Mouse (Mus musculus) G1E (cell line): ENCODE results near the gene Tbl2. TPM values are rescaled to one million over a fixed set of nuclear protein-coding genes. Genes with fewer than 3 reads are reported as not detected.

ENCODE experiments used
- ATAC-seq: 2 replicates; pipeline ENCODE4 v1.8.0; 2016; ENCODE audit warnings: mild to moderate bottlenecking; ENCODE audit not compliant: insufficient number of reproducible peaks, poor library complexity, low FRiP score, severe bottlenecking; ENCODE audit errors: extremely low read depth
- DNase-seq: peaks from one replicate; pipeline ENCODE4 v3.0.0; 2012; ENCODE audit warnings: low spot score
- H3K27me3 ChIP-seq: 2 replicates; pipeline ENCODE4 v1.6.1; 2012; ENCODE audit warnings: mild to moderate bottlenecking, low read length, inconsistent platforms; ENCODE audit not compliant: insufficient read depth
- H3K36me3 ChIP-seq: replicated peaks from 2 replicates; pipeline ENCODE3; 2012; ENCODE audit warnings: mild to moderate bottlenecking, inconsistent platforms
- H3K4me1 ChIP-seq: 2 replicates; pipeline ENCODE4 v1.6.1; 2012; ENCODE audit warnings: low read depth, low read length, inconsistent platforms, mixed read lengths; ENCODE audit not compliant: insufficient read depth
- H3K4me3 ChIP-seq: 2 replicates; pipeline ENCODE4 v1.5.1; 2012; ENCODE audit warnings: low read depth, mild to moderate bottlenecking, inconsistent platforms, low read length, moderate library complexity, mixed read lengths
- H3K9me3 ChIP-seq: replicated peaks from 2 replicates; pipeline ENCODE4 v1.6.1; 2012; ENCODE audit warnings: inconsistent platforms
- CTCF ChIP-seq: IDR thresholded peaks from 2 replicates; pipeline ENCODE4 v1.5.1; 2012; ENCODE audit warnings: low read depth, low read length, inconsistent platforms, mixed read lengths
- GATA1 ChIP-seq: IDR thresholded peaks from 2 replicates; pipeline ENCODE4 v1.6.1; 2012; ENCODE audit warnings: borderline replicate concordance, low read length, inconsistent platforms, mixed read lengths
- GATA2 ChIP-seq: IDR thresholded peaks from 2 replicates; pipeline ENCODE4 v1.6.1; 2012; ENCODE audit warnings: low read depth, low read length, inconsistent platforms, borderline replicate concordance
- POLR2AphosphoS5 ChIP-seq: IDR thresholded peaks from 2 replicates; pipeline ENCODE4 v1.6.1; 2012; ENCODE audit warnings: low read depth, low read length, inconsistent platforms; ENCODE audit not compliant: insufficient replicate concordance
- TAL1 ChIP-seq: conservative IDR thresholded peaks from 2 replicates; pipeline ENCODE4 v1.6.1; 2012; ENCODE audit warnings: low read depth, low read length, inconsistent platforms, mixed read lengths
- polyA plus RNA-seq: library from polyadenylated mRNA; stranded (reverse); fragments of >175 nt; gene quantifications from 2 replicates; pipeline ENCODE4 v1.2.3, GENCODE M21; 2012
- total RNA-seq, 2 experiments: library from RNA; stranded (forward) in 1 of 2; stranded (reverse) in 1 of 2; fragments of 200-1000 nt in 1 of 2; fragments of >200 nt in 1 of 2; fragmentation: Nextera tagmentation in 1 of 2; gene quantifications; 2 replicates each; pipeline ENCODE4 v1.2.3; 2014 to 2017

The Tbl2 gene
- 27.9 and 37.2 TPM in 2 replicates for total RNA-seq (2014; fragmentation: Nextera tagmentation)
- 21.5 and 25.1 TPM in 2 replicates for total RNA-seq (2017)
- polyA plus RNA-seq, result 18.2 and 22.5 TPM in 2 replicates

GRCm38 (mm10) chr5:135149053-135149819, at the start of gene Tbl2:
TSS of gene Tbl2 (plus strand) at chr5:135149657.
- TF ChIP-seq POLR2AphosphoS5 (no peak), TAL1 (no peak), CTCF (no peak), GATA1 (no peak)
- Histone ChIP-seq H3K27me3 (no peaks in the 10 kb centered on the region), H3K9me3 (no peaks in the 10 kb centered on the region), H3K4me1 (peaks cover 57% of the 10 kb centered on the region), H3K36me3 (peaks cover 30% of the 10 kb centered on the region), H3K4me3 (peak within 1 kb of the TSS; percentile 97)
- ATAC-seq, result peak; percentile 85
- peak; percentile 89 for DNase-seq

DNA sequence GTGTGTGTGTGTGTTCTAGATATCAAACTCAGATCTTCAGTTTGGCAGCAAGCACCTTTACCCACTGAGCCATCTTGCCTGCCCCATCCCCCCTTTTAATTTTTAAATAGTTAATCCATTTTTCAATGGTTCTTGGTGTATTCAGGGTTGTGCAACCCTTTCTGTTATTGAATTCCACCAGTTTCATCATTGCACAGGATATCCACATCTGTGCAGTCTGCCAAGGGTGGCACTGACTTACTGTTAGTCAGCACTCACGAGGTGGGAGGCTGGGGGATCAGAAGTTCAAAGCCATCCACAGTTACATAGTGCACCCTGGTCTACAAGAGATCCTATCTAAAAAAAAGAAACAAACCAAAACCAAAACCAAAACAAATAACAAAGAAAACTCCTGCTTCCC, 48.5 kb upstream of the Tbl2 start:
- H3K27me3 ChIP-seq, result peaks cover 11% of the 10 kb centered on the region
- peaks cover 11% of the 10 kb centered on the region for H3K4me1 ChIP-seq
- no peak overlapping the region for H3K4me3 ChIP-seq
- no peaks in the 10 kb centered on the region for H3K9me3 ChIP-seq
- ATAC-seq, result no peak
- no peak for TF ChIP-seq GATA1
- no peak for TF ChIP-seq GATA2
- TF ChIP-seq POLR2AphosphoS5, result no peak
- TF ChIP-seq CTCF, result no peak
- no peak for TF ChIP-seq TAL1
- DNase-seq, result no peak
- no peaks in the 10 kb centered on the region for H3K36me3 ChIP-seq

DNA sequence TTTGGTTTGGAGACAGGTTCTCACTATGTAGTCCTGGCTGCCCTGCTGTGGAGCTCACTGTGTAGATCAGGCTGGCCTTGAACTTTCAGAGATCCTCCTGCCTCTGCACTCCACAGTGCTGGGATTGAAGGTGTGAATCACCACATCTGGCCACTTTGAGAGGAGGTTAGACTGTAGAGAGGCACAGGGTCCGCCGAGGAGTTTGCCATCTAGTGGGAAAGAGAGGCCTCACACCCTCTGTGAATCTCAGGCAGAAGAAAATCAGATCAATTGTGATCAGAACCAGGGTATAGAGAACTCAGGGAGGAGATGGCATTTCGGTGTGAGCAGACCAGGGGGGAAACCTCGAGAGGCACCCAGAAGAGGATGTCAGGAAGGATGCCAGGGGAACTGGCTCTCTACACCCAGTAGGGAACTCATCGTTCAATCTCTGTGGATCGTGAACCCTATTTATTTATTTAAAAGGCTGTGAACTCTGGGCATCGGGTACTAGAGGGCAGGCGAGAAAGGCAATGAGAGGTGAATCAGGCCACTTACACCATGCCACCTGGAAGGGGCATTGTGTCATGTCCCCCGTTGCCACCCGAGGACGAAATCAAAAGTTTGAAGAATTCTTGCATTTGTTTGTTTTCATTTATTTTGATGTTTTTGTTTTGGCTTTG, 45.3 kb upstream of the Tbl2 start:
- Histone ChIP-seq H3K36me3 (no peaks in the 10 kb centered on the region), H3K27me3 (peaks cover 32% of the 10 kb centered on the region), H3K9me3 (peaks cover 9% of the 10 kb centered on the region), H3K4me3 (no peak overlapping the region), H3K4me1 (no peaks in the 10 kb centered on the region)
- peak; percentile 23; the same call in 1 of the 2 replicates for TF ChIP-seq CTCF
- TF ChIP-seq TAL1, result no peak
- peak; percentile 21 for DNase-seq
- no peak for ATAC-seq

DNA sequence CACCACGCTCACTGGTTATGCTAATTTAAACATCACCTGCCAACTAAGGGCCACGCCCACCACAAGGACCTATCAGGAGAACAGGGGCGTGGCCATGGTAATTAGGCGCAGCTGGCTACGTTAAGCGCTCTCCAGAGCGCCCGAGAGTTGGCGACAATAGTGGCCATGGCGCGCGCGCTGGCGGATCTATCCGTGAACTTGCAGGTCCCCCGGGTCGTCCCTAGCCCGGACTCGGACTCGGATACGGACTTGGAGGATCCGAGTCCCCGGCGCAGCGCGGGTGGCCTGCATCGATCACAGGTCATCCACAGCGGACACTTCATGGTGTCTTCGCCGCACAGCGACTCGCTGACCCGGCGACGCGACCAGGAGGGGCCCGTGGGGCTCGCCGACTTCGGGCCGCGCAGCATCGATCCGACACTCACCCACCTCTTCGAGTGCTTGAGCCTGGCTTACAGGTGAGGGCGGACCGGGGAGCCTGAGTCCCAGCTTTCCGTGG, 42.6 kb upstream of the Tbl2 start:
- peaks cover 9% of the 10 kb centered on the region for H3K9me3 ChIP-seq
- H3K36me3 ChIP-seq, result no peaks in the 10 kb centered on the region
- ATAC-seq (no peak), DNase-seq (no peak)
- peaks cover 43% of the 10 kb centered on the region for H3K27me3 ChIP-seq
- H3K4me3 ChIP-seq, result no peak overlapping the region
- no peaks in the 10 kb centered on the region for H3K4me1 ChIP-seq
- TF ChIP-seq POLR2AphosphoS5 (no peak), GATA2 (no peak), TAL1 (no peak), CTCF (no peak), GATA1 (no peak)

DNA sequence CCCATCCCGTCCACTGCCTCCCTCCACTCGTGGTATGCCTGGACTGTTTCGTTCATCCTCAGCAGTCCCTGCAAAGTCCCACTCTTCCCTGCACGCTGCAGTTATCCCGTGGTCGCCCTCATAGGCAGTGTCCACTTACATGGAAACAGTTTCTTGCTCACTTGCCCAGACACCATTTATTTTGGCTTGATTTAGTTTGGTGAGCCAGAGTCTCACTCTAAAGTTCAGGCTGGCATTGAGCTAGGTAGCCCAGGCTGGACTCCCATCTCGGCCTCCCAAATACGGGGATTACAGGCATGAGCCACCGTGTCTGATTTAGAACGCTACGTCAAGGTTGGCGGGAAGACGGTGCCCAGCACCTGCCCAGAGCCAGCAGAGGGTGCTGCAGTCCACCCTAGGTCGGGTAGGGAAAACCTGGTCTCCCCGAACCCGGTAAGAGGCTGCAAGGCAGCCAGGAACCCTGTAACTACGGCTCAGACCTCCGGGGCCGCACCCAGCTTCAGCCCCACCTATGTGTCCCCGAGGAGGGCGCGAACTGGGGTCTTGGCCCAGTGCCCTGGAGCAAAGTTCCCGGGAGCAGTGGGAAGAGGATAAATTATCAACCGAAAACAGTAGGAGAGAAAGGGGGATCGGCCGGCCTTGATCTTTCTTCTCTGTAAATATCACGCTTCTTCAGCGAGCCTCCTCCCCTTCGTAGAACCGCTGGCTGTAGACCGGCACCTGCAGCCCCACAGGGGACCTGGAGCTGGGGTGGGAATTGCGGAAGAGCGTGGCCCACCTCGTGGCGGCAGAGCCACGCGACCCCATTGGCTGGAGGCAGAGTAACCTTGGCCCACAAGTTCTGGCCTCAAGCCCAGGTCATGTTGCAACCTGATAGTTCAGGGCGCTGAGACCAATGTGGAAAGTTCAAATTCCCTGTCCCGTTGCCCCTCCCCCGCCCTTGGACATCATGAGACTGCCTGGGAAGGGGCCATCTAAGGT, 41.6 kb upstream of the Tbl2 start:
- no peaks in the 10 kb centered on the region for H3K36me3 ChIP-seq
- ATAC-seq (no peak), DNase-seq (no peak)
- H3K4me3 ChIP-seq, result no peak overlapping the region
- TF ChIP-seq CTCF, result no peak
- no peak for TF ChIP-seq GATA1
- TF ChIP-seq POLR2AphosphoS5, result no peak
- no peak for TF ChIP-seq TAL1
- no peak for TF ChIP-seq GATA2
- H3K4me1 ChIP-seq, result no peaks in the 10 kb centered on the region
- H3K9me3 ChIP-seq, result peaks cover 9% of the 10 kb centered on the region
- peaks cover 43% of the 10 kb centered on the region for H3K27me3 ChIP-seq
